Mouse (Mus musculus) neural tube, embryonic 11.5 days (tissue): Measurements from ENCODE around the gene Pdk2. TPM values are rescaled to one million over a fixed set of nuclear protein-coding genes. Genes with fewer than 3 reads are reported as not detected.
A peak's percentile ranks its signal among the peaks of the same experiment; 100 is the strongest.

Experiments used
- ATAC-seq: fragments of 200-750 bp; cut with Nextera tagmentation; 2 replicates; pipeline ENCODE4 v1.8.0; 2017; ENCODE audit warnings: moderate number of reproducible peaks, mild to moderate bottlenecking, moderate TSS enrichment, moderate library complexity; ENCODE audit not compliant: insufficient read depth, low FRiP score, low TSS enrichment
- DNase-seq: peaks from one replicate; pipeline ENCODE4 v3.0.0-alpha.2; 2015; ENCODE audit warnings: low spot score
- H3K27ac ChIP-seq: fragments of 300-500 bp; sonication (generic); 2 replicates; pipeline ENCODE4 v1.5.1; 2014; ENCODE audit warnings: low read depth, mild to moderate bottlenecking, low read length
- H3K27me3 ChIP-seq: fragments of 300-500 bp; sonication (generic); 2 replicates; pipeline ENCODE4 v1.6.1; 2014; ENCODE audit warnings: mild to moderate bottlenecking, low read length, mixed read lengths; ENCODE audit not compliant: control insufficient read depth, insufficient read depth
- H3K36me3 ChIP-seq: fragments of 300-500 bp; sonication (generic); 2 replicates; pipeline ENCODE4 v1.6.1; 2014; ENCODE audit warnings: mild to moderate bottlenecking, low read length, moderate library complexity, mixed read lengths; ENCODE audit not compliant: control insufficient read depth, insufficient read depth
- H3K4me1 ChIP-seq: fragments of 300-500 bp; sonication (generic); 2 replicates; pipeline ENCODE4 v1.6.1; 2014; ENCODE audit warnings: low read length, mixed read lengths; ENCODE audit not compliant: control insufficient read depth, insufficient read depth
- H3K4me2 ChIP-seq: fragments of 300-500 bp; sonication (generic); 2 replicates; pipeline ENCODE4 v1.6.1; 2014; ENCODE audit warnings: low read depth, mild to moderate bottlenecking, moderate library complexity
- H3K4me3 ChIP-seq: fragments of 300-500 bp; sonication (generic); 2 replicates; pipeline ENCODE4 v1.5.1; 2014; ENCODE audit warnings: low read depth, low read length
- H3K9ac ChIP-seq: fragments of 300-500 bp; sonication (generic); 2 replicates; pipeline ENCODE4 v1.6.1; 2014; ENCODE audit warnings: mild to moderate bottlenecking, low read length
- H3K9me3 ChIP-seq: fragments of 300-500 bp; sonication (generic); 2 replicates; pipeline ENCODE4 v1.6.1; 2016; ENCODE audit warnings: low read length; ENCODE audit not compliant: control insufficient read depth
- WGBS: fragments of 180-500 bp; shearing (Covaris S2); extraction: QIAGEN DNeasy Blood & Tissue Kit; methylation state at CpG from one replicate; pipeline ENCODE4 v1.1.7; 2014; 5-methylcytosine and 5-hydroxymethylcytosine counted together
- polyA plus RNA-seq: library from polyadenylated mRNA; unstranded; fragments of >200 nt; fragmentation: Nextera tagmentation; extraction: Ambion mirVana; gene quantifications from 2 replicates; pipeline ENCODE4 v1.2.1, GENCODE M21; 2014

The Pdk2 gene
- polyA plus RNA-seq, 1 experiment from 2014 or later = 16.2 TPM

DNA sequence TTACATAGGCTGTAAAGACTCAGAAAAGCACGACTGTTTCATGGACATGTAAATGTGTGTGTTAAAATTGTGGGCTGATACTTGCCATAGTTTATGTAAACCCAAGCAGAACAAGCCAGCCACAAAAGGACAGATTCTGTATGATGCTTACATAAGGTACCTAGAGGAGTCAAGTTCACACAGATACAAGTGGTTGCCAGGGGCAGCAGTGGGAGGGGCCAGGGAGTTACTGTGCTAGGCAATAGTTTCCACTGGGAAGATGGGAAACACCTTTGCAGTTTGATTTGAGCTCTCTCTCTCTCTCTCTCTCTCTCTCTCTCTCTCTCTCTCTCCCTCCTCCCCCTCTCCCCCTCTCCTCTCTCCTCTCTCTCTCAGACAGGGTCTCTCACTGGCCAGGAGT is 56.0 kb downstream of the Pdk2 start:
- no peaks in the 10 kb centered on the region for H3K9me3 ChIP-seq
- 67% methylated on average over 1 of the region's 1 CpGs for WGBS
- H3K4me2 ChIP-seq = no peak overlapping the region
- ATAC-seq = no peak
- H3K4me1 ChIP-seq = peaks cover 8% of the 10 kb centered on the region; the same call in 1 of the 2 replicates
- H3K27me3 ChIP-seq = no peaks in the 10 kb centered on the region
- no peak overlapping the region for H3K9ac ChIP-seq
- H3K27ac ChIP-seq = no peak overlapping the region
- no peaks in the 10 kb centered on the region for H3K36me3 ChIP-seq
- no peak for DNase-seq
- no peak overlapping the region for H3K4me3 ChIP-seq

DNA sequence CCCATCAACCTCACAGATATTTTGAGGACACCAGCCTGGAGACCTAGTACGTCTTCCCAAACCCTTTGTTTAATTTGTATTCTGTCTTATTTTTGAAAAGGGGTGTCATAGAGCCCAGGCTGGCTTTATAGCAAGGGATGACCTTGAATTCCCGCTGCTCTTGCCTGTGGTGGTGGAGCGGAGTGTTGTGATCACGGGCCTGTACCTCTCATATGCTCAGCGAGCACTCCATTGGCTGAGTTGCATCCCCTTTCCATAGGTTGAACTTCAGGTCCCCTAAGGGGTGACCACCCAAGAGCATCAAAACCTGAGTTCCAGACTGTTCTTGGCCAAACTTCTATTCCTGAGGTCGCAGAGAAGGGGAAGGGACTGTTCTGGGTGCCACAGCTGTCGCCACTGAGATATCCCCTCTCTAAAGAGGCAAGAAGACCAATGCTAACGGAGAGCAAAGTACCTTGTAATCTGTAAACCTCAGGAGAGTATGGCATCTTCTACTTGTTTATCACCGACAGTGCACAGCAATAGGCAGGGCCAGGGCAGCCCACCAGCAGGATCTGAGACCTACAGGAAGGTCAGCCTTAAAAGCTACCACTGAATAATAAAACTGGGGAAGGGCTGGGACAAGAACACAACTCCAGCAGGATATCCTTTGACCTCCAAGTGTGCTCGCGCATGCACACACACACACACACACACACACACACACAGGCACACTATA is 61.5 kb downstream of the Pdk2 start:
- DNase-seq (no peak), ATAC-seq (no peak)
- Histone ChIP-seq H3K9me3 (no peaks in the 10 kb centered on the region), H3K4me1 (peaks cover 3% of the 10 kb centered on the region; the same call in 1 of the 2 replicates), H3K27ac (no peak overlapping the region), H3K9ac (no peak overlapping the region), H3K27me3 (no peaks in the 10 kb centered on the region), H3K36me3 (no peaks in the 10 kb centered on the region), H3K4me3 (no peak overlapping the region), H3K4me2 (no peak overlapping the region)
- WGBS = 78% methylated on average over 11 of the region's 11 CpGs

DNA sequence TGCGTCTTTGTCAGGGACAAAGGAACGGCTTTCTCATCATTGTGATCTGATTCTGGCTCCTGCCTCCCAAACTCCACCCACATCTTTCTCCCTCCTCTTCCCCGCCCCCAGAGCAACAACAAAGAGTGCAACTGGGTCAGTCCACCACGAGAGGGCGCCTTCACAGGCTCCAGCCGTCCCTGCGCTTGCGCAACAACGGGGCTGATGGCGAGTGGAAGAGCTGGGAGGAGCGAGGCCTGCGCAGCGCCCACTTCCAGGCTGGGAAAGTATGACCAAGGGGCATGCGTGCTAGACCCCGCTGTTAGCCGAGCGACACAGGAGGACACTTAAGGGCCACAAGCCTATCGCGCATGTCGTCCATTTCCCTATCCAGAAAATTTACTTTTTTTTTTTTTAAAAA is 62.2 kb downstream of the Pdk2 start:
- Histone ChIP-seq H3K4me2 (peak overlapping the region; percentile 25), H3K9me3 (no peaks in the 10 kb centered on the region), H3K27ac (peak overlapping the region; percentile 69; the same call in 1 of the 2 replicates), H3K4me3 (no peak overlapping the region), H3K27me3 (no peaks in the 10 kb centered on the region), H3K4me1 (peaks cover 3% of the 10 kb centered on the region; the same call in 1 of the 2 replicates), H3K36me3 (no peaks in the 10 kb centered on the region), H3K9ac (peak overlapping the region; percentile 56)
- ATAC-seq (peak; percentile 90), DNase-seq (peak; percentile 96)
- WGBS = under 1% methylated on average over 20 of the region's 20 CpGs

DNA sequence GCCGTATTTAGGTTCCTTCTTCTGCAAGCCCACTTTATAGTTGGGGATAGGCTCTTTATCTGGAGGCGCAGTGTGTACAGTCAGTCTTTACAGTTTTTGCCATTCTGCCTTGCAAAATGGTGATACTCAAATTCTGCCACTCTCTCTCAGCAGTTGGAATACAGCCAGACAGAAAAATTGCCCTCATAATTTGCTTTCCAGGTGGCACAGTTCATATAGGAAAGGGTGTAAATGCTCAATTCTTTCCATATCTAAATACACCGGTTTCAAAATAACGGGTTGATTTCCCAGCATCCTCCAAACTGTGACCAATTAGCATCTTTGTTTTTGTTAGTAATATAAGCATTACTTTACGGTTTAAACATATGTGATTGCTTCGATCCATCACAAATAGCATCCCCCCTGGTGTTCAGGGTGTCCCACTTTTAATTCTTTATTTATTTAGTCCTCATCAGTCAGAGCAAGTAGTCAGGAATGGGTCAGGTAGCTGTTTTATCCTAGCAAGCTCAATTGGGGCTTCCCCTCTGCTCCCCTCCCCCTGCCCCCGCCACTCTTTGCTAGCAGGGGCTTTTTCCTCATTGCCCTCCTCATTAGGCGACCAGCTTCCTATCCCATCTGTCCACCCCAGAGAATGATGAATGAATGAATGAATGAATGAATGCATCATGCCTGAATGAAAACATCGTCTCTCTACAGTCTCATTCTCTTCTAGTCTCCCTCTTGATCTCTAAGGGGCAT is 62.8 kb downstream of the Pdk2 start:
- H3K4me2 ChIP-seq = peak overlapping the region; percentile 25
- no peaks in the 10 kb centered on the region for H3K36me3 ChIP-seq
- H3K9me3 ChIP-seq = no peaks in the 10 kb centered on the region
- peak overlapping the region; percentile 56 for H3K9ac ChIP-seq
- ATAC-seq (peak; percentile 78), DNase-seq (peak; percentile 47)
- H3K27ac ChIP-seq = peak overlapping the region; percentile 69; the same call in 1 of the 2 replicates
- H3K4me3 ChIP-seq = no peak overlapping the region
- peaks cover 3% of the 10 kb centered on the region; the same call in 1 of the 2 replicates for H3K4me1 ChIP-seq
- no peaks in the 10 kb centered on the region for H3K27me3 ChIP-seq
- WGBS = 44% methylated on average over 9 of the region's 9 CpGs

Other genes starting within 250 kb of the Pdk2 start
- gene Col1a1, start 105.1 kb downstream of the Pdk2 start, polyA plus RNA-seq = 111 and 128 TPM in 2 replicates
- gene Hils1, start 73.8 kb downstream of the Pdk2 start, polyA plus RNA-seq = not detected in 2 replicates
- gene Sgca, start 65.0 kb downstream of the Pdk2 start, polyA plus RNA-seq = 1.9 and 2.2 TPM in 2 replicates
- gene Ppp1r9b, start 50.3 kb downstream of the Pdk2 start, polyA plus RNA-seq = 15.3 and 17.0 TPM in 2 replicates
- 53.1 and 56.2 TPM in 2 replicates for gene Samd14, start 31.5 kb downstream of the Pdk2 start, polyA plus RNA-seq
- gene Itga3, start 35.4 kb upstream of the Pdk2 start, polyA plus RNA-seq = 4.9 and 5.2 TPM in 2 replicates
- gene Dlx3, start 78.8 kb upstream of the Pdk2 start, polyA plus RNA-seq = 1.8 and 2.2 TPM in 2 replicates
- gene Dlx4, start 104.9 kb upstream of the Pdk2 start, polyA plus RNA-seq = 0.11 TPM in 1 of 2 replicates, not detected in the other
- gene Tac4, start 220.2 kb upstream of the Pdk2 start, polyA plus RNA-seq = 0.24 and 0.32 TPM in 2 replicates